Mouse (Mus musculus) natural killer cell, adult 2 months (primary cell): ENCODE data around the gene Rps24.

Experiments used
- DNase-seq, 2 experiments: peaks; one replicate each; pipeline ENCODE4 v3.0.0; 2022; ENCODE audit warnings: low spot score in 2 of 2

The Rps24 gene

GRCm38 (mm10) chr14:24510679-24511078, 23.8 kb downstream of the Rps24 start:
- DNase-seq = no peak

GRCm38 (mm10) chr14:24512527-24513161, 25.7 kb downstream of the Rps24 start:
- no peak for DNase-seq

- no peak for DNase-seq
Measured at GRCm38 (mm10) chr14:24521597-24521996, 34.7 kb downstream of the Rps24 start.

GRCm38 (mm10) chr14:24525137-24525536, 38.2 kb downstream of the Rps24 start:
- DNase-seq = no peak

- no peak for DNase-seq
Measured at GRCm38 (mm10) chr14:24525677-24526415, 38.9 kb downstream of the Rps24 start.

GRCm38 (mm10) chr14:24526440-24526839, 39.5 kb downstream of the Rps24 start:
- DNase-seq = no peak

- DNase-seq = no peak
Measured at GRCm38 (mm10) chr14:24530228-24530627, 43.3 kb downstream of the Rps24 start.

GRCm38 (mm10) chr14:24534865-24535545, 48.1 kb downstream of the Rps24 start:
- DNase-seq = no peak

- no peak for DNase-seq
Measured at GRCm38 (mm10) chr14:24542901-24543300, 56.0 kb downstream of the Rps24 start.

- DNase-seq = no peak
Measured at GRCm38 (mm10) chr14:24544057-24544456, 57.1 kb downstream of the Rps24 start.
